Mouse (Mus musculus) E14TG2a.4 (cell line): Measurements from ENCODE around the gene Dgki.

Experiments used
- CTCF ChIP-seq: conservative IDR thresholded peaks from 2 replicates; pipeline ENCODE4 v1.5.1; 2014; ENCODE audit warnings: low read length
- NANOG ChIP-seq: IDR thresholded peaks from 2 replicates; pipeline ENCODE4 v1.6.1; 2014; ENCODE audit warnings: borderline replicate concordance, low read length, mixed read lengths
- POU5F1 ChIP-seq: IDR thresholded peaks from 2 replicates; pipeline ENCODE4 v1.6.1; 2014; ENCODE audit warnings: low read length, borderline replicate concordance

- TF ChIP-seq CTCF (no peak), NANOG (no peak), POU5F1 (no peak)
Measured at GRCm38 (mm10) chr6:37332846-37333245, 32.9 kb upstream of the Dgki start.
